Mouse (Mus musculus) thymus, postnatal 25 days (tissue): ENCODE measurements around the gene Saxo2.

Source experiments
- DNase-seq: peaks from one replicate; pipeline ENCODE4 v3.0.0; 2022

The Saxo2 gene

DNA sequence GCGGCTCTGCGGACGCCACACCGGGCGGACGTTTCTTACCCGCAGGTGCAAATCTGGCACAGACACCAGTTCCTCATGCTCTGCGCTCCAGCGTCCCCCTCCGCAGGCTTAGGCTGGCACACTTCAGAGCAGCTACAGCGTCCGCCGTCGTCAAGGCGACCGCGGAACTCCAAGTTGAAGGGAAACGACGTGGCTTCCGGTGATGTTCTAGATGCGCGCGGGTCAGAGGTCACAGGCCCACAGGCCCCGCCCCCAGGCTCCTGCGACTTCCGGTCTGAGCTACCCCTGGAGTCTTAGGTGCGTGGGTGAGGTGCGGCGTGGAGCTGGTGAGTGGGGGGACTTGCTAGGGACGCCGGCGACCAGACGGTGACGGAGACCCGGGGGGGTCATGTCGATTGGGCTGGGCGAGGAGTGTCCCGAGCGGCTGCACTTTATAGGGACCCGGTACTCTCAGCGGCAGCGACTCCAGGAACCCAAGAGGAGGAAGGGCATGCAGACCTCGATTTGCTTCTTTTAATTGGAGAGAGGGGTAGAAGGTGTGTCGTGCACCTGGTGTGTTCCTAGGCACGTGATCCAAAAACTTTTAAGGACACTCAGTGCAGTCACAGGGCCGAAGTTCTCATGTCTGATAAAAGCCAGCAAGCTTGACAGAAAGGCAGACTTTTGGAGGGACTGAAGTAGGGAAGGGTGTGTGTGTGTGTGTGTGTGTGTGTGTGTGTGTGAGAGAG is at the start of gene Saxo2, which contains the start of gene Efl1:
Gene Saxo2 (minus strand): TSS at position 176 of the 728 bp plus-strand sequence.
Gene Efl1 (plus strand): TSS at position 262 of the 728 bp plus-strand sequence.
- DNase-seq, result peak; percentile 97

DNA sequence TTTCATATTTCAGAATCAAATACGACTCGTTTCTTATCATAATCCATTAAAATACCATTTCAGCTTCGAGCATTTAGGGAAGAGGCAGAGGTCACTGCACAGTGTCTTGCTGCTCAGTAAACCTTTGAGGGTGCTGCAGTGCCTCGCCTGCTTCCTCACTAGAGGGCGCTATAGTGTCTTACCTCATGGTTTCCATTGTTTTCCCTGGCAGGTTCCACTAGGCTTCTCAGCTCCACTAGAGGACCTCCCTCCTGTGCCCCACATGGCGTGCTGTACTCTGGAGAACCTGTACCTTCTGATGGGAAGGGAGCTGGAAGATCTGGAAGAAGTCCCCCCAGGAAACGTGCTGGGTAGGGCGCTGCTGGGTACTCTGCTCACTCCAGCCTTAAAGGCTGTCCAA is 49.3 kb upstream of the Saxo2 start:
- DNase-seq, result no peak

- peak; percentile 11 for DNase-seq
These were observed 42.9 kb upstream of the Saxo2 start for GRCm38 (mm10) chr7:82691021-82691738.

DNA sequence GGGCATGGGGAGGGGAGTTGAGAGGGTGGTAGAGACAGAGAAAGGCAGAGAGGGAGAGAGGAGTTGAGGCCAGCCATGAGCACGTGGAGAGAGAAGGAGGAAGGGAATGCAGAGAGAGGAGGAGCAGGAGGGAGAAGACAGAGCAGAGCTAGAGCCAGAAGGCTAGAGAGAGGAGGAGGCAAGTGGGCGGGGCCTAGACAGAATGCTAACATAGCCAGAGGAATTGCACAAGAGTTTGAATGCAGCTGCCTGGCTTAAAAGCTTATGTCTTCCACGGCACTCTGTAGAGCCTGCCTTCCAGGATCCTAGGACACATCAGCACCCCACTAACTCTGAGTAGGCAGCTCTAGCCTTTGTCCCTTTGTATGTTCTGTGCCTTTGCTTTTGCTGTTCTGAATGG is 40.4 kb upstream of the Saxo2 start:
- no peak for DNase-seq

DNA sequence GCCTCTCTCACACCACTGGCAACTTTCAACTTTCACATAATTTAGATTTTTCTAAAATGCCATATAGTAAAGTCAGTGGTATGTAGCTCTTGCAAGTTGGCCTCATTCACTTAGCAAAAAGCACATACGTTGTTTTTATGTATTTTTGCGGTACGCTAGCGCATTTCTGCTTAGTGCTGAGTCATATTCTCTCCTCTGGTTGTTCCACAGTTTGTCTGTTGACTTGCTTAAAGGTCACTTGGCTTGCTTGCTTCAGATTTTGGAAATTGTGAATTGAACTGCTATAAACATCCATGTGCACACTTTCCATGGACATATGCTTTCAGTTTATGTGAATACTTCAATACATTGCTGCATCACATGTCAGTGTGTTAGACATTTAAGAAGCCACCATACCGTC is 31.6 kb upstream of the Saxo2 start:
- no peak for DNase-seq

- DNase-seq, result no peak
These were observed 28.5 kb upstream of the Saxo2 start for GRCm38 (mm10) chr7:82676834-82677233.

- DNase-seq, result no peak
These were observed 27.7 kb upstream of the Saxo2 start for GRCm38 (mm10) chr7:82676001-82676400.

DNA sequence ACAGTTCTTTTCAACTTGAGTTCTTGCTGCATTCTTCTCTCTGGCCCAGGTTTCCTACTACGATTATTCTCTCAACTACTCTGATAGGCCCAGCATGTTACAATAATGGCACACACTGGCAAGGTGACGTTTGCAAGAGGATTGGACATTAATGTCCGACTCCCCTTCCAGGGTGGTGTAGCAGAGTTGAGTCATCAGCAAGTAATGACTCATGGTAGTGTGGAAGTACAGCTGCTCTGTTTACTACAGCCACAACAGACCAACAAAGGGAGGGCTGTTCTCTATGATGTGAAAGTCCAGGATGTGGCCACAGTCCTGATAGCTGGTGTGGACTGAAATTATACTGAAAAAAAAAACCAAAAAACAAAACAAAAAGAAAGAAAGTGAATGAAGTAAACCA is 16.3 kb upstream of the Saxo2 start:
- DNase-seq, result no peak

GRCm38 (mm10) chr7:82649081-82649445 is 735 bp upstream of the Saxo2 start:
- peak; percentile 3 for DNase-seq

GRCm38 (mm10) chr7:82647909-82648308 is 419 bp downstream of the Saxo2 start:
- no peak for DNase-seq

GRCm38 (mm10) chr7:82647183-82647582 is 1.1 kb downstream of the Saxo2 start:
- DNase-seq, result no peak

GRCm38 (mm10) chr7:82625342-82625741 is 23.0 kb downstream of the Saxo2 start:
- peak; percentile 59 for DNase-seq

GRCm38 (mm10) chr7:82609629-82610028 is 38.7 kb downstream of the Saxo2 start:
- no peak for DNase-seq

- DNase-seq, result no peak
These were observed 42.9 kb downstream of the Saxo2 start for GRCm38 (mm10) chr7:82605425-82605824.

GRCm38 (mm10) chr7:82602008-82602407 is 46.3 kb downstream of the Saxo2 start:
- DNase-seq, result no peak

GRCm38 (mm10) chr7:82590931-82591330 is 57.4 kb downstream of the Saxo2 start:
- DNase-seq, result no peak
